Mouse (Mus musculus): Measurements from ENCODE around the gene Thsd4. TPM values are rescaled to one million over a fixed set of nuclear protein-coding genes. Genes with fewer than 3 reads are reported as not detected.
A peak's percentile ranks its signal among the peaks of the same experiment; 100 is the strongest.

Gene Thsd4
- total and polyA plus RNA-seq, 2 experiments: 0.70 to 0.92 TPM

DNA sequence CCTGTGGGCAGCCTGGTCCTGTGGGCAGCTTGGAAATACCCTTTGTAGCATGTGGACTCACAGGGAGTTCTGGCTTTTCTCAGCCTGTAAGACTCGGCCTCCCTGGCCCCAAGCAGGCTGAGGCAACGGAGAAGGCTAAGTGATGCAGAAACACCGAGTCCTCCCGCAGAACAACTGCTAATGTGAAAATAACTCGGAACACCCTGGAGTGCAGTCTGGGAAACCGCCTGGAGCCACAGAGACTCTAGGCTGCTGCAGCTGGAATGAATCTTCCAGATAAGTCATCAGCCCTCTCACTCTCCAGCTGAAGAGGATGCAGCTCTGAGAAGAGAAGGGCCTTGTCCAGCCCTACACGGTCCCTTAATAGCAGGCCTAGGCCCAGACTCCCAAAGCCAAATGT, 402.0 kb downstream of the Thsd4 start:
- DNase-seq (ENCODE audit: extremely low read depth, low read depth, low spot score): no peak
- Histone ChIP-seq H3K4me1 (ENCODE audit: control insufficient read depth, insufficient read depth, low read length) (peaks cover 3% of the 10 kb centered on the region; the same call in 1 of the 2 replicates), H3K4me3 (ENCODE audit: insufficient read depth, low read depth, low read length) (no peak overlapping the region), H3K79me2 (ENCODE audit: control insufficient read depth, insufficient read depth, low read length) (no peaks in the 10 kb centered on the region), H3K27ac (replicated peaks; ENCODE audit: insufficient read depth, low read depth, low read length) (no peak overlapping the region), H3K9ac (ENCODE audit: low read depth, low read length) (no peak overlapping the region), H3K27me3 (ENCODE audit: control insufficient read depth, insufficient read depth, low read length) (no peaks in the 10 kb centered on the region; the same call in 1 of the 2 replicates), H3K36me3 (ENCODE audit: control insufficient read depth, insufficient read depth, low read length) (no peaks in the 10 kb centered on the region)
- 91% methylated on average over 7 of the region's 7 CpGs for WGBS
- TF ChIP-seq POLR2A (IDR thresholded peaks at IDR 0.05; ENCODE audit: extremely low read depth, insufficient read depth, low read length) (no peak), CTCF (IDR thresholded peaks at IDR 0.05; ENCODE audit: low read depth, low read length) (no peak)

GRCm38 (mm10) chr9:60117831-60118230, 404.0 kb downstream of the Thsd4 start:
- no peak for TF ChIP-seq POLR2A (IDR thresholded peaks at IDR 0.05; ENCODE audit: extremely low read depth, insufficient read depth, low read length)
- no peak for TF ChIP-seq CTCF (IDR thresholded peaks at IDR 0.05; ENCODE audit: low read depth, low read length)
- no peaks in the 10 kb centered on the region for H3K27me3 ChIP-seq (ENCODE audit: control insufficient read depth, insufficient read depth, low read length)
- no peaks in the 10 kb centered on the region for H3K36me3 ChIP-seq (ENCODE audit: control insufficient read depth, insufficient read depth, low read length)
- no peak overlapping the region for H3K27ac ChIP-seq (replicated peaks; ENCODE audit: insufficient read depth, low read depth, low read length)
- peaks cover 3% of the 10 kb centered on the region; the same call in 1 of the 2 replicates for H3K4me1 ChIP-seq (ENCODE audit: control insufficient read depth, insufficient read depth, low read length)
- H3K9ac ChIP-seq (ENCODE audit: low read depth, low read length): no peak overlapping the region
- peak; percentile 82 for DNase-seq (ENCODE audit: extremely low read depth, low read depth, low spot score)
- H3K79me2 ChIP-seq (ENCODE audit: control insufficient read depth, insufficient read depth, low read length): no peaks in the 10 kb centered on the region
- no peak overlapping the region for H3K4me3 ChIP-seq (ENCODE audit: insufficient read depth, low read depth, low read length)
- WGBS: 34% methylated on average over 7 of the region's 7 CpGs

- Histone ChIP-seq H3K4me1 (ENCODE audit: control insufficient read depth, insufficient read depth, low read length) (peaks cover 3% of the 10 kb centered on the region; the same call in 1 of the 2 replicates), H3K79me2 (ENCODE audit: control insufficient read depth, insufficient read depth, low read length) (no peaks in the 10 kb centered on the region), H3K36me3 (ENCODE audit: control insufficient read depth, insufficient read depth, low read length) (no peaks in the 10 kb centered on the region), H3K27ac (replicated peaks; ENCODE audit: insufficient read depth, low read depth, low read length) (no peak overlapping the region), H3K4me3 (ENCODE audit: insufficient read depth, low read depth, low read length) (no peak overlapping the region), H3K9ac (ENCODE audit: low read depth, low read length) (no peak overlapping the region), H3K27me3 (ENCODE audit: control insufficient read depth, insufficient read depth, low read length) (no peaks in the 10 kb centered on the region)
- TF ChIP-seq CTCF (IDR thresholded peaks at IDR 0.05; ENCODE audit: low read depth, low read length) (no peak), POLR2A (IDR thresholded peaks at IDR 0.05; ENCODE audit: extremely low read depth, insufficient read depth, low read length) (no peak)
- WGBS: 92% methylated on average over 6 of the region's 6 CpGs
- no peak for DNase-seq (ENCODE audit: extremely low read depth, low read depth, low spot score)
These were observed 406.1 kb downstream of the Thsd4 start for GRCm38 (mm10) chr9:60115711-60116247.

DNA sequence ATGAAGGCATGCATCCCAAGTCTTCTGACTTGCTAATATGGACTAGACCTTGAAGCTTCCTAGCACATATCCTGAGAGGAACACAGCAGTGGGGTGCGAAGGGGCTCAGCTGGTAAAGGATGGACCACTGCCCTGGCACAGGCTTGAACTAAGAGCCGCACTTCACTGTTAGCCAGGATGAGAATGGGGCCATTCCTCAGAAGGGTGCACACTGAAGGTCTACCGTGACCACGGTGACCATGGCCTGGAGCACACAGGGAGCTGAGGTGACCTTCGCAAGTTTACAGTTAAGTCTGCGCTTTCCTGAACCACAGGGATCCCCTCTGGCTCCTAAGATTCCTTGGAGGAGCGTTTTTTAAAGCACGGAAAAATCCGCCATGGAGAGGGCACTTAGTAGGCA, 406.5 kb downstream of the Thsd4 start:
- WGBS: 94% methylated on average over 9 of the region's 9 CpGs
- Histone ChIP-seq H3K79me2 (ENCODE audit: control insufficient read depth, insufficient read depth, low read length) (no peaks in the 10 kb centered on the region), H3K4me3 (ENCODE audit: insufficient read depth, low read depth, low read length) (no peak overlapping the region)

DNA sequence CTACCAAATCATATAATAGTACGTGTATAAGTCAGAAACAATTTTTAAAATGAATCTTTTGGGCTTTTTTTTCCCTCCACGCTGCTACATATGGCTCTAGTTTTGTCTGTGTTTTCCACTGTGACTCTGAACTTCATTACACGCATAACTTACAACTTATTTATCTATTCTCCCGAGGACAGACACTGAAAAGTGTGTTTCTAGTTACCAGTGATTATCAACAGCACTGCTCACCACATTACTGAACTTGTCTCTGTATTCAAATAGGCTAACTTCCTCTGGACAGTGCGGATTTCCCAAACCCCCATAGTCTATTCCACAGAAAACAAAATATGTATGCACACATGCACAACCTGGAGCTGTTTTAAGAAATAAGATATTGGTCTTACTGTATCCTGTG, 411.6 kb downstream of the Thsd4 start:
- H3K79me2 ChIP-seq (ENCODE audit: control insufficient read depth, insufficient read depth, low read length): no peaks in the 10 kb centered on the region
- TF ChIP-seq POLR2A (IDR thresholded peaks at IDR 0.05; ENCODE audit: extremely low read depth, insufficient read depth, low read length) (no peak), CTCF (IDR thresholded peaks at IDR 0.05; ENCODE audit: low read depth, low read length) (no peak)
- DNase-seq (ENCODE audit: extremely low read depth, low read depth, low spot score): no peak
- no peak overlapping the region for H3K4me3 ChIP-seq (ENCODE audit: insufficient read depth, low read depth, low read length)
- no peak overlapping the region for H3K9ac ChIP-seq (ENCODE audit: low read depth, low read length)
- no peaks in the 10 kb centered on the region for H3K27me3 ChIP-seq (ENCODE audit: control insufficient read depth, insufficient read depth, low read length)
- 91% methylated on average over 5 of the region's 5 CpGs for WGBS
- no peaks in the 10 kb centered on the region for H3K36me3 ChIP-seq (ENCODE audit: control insufficient read depth, insufficient read depth, low read length)
- no peak overlapping the region for H3K27ac ChIP-seq (replicated peaks; ENCODE audit: insufficient read depth, low read depth, low read length)
- no peaks in the 10 kb centered on the region for H3K4me1 ChIP-seq (ENCODE audit: control insufficient read depth, insufficient read depth, low read length)

More for the DNA sequence above, 406.5 kb downstream of the Thsd4 start:
- no peak for DNase-seq (ENCODE audit: extremely low read depth, low read depth, low spot score)
- H3K9ac ChIP-seq (ENCODE audit: low read depth, low read length): no peak overlapping the region
- no peak for TF ChIP-seq CTCF (IDR thresholded peaks at IDR 0.05; ENCODE audit: low read depth, low read length)
- TF ChIP-seq POLR2A (IDR thresholded peaks at IDR 0.05; ENCODE audit: extremely low read depth, insufficient read depth, low read length): no peak
- no peaks in the 10 kb centered on the region for H3K27me3 ChIP-seq (ENCODE audit: control insufficient read depth, insufficient read depth, low read length)
- H3K36me3 ChIP-seq (ENCODE audit: control insufficient read depth, insufficient read depth, low read length): no peaks in the 10 kb centered on the region
- H3K27ac ChIP-seq (replicated peaks; ENCODE audit: insufficient read depth, low read depth, low read length): no peak overlapping the region
- H3K4me1 ChIP-seq (ENCODE audit: control insufficient read depth, insufficient read depth, low read length): peaks cover 3% of the 10 kb centered on the region; the same call in 1 of the 2 replicates

- Histone ChIP-seq H3K4me3 (ENCODE audit: insufficient read depth, low read depth, low read length) (no peak overlapping the region), H3K27ac (replicated peaks; ENCODE audit: insufficient read depth, low read depth, low read length) (no peak overlapping the region)
- 88% methylated on average over 6 of the region's 6 CpGs for WGBS
These were observed 415.2 kb downstream of the Thsd4 start for GRCm38 (mm10) chr9:60106683-60107082.

More at GRCm38 (mm10) chr9:60106683-60107082, 415.2 kb downstream of the Thsd4 start:
- Histone ChIP-seq H3K36me3 (ENCODE audit: control insufficient read depth, insufficient read depth, low read length) (no peaks in the 10 kb centered on the region), H3K27me3 (ENCODE audit: control insufficient read depth, insufficient read depth, low read length) (no peaks in the 10 kb centered on the region), H3K79me2 (ENCODE audit: control insufficient read depth, insufficient read depth, low read length) (no peaks in the 10 kb centered on the region), H3K9ac (ENCODE audit: low read depth, low read length) (no peak overlapping the region), H3K4me1 (ENCODE audit: control insufficient read depth, insufficient read depth, low read length) (no peaks in the 10 kb centered on the region)
- no peak for DNase-seq (ENCODE audit: extremely low read depth, low read depth, low spot score)
- TF ChIP-seq POLR2A (IDR thresholded peaks at IDR 0.05; ENCODE audit: extremely low read depth, insufficient read depth, low read length) (no peak), CTCF (IDR thresholded peaks at IDR 0.05; ENCODE audit: low read depth, low read length) (no peak)
